Mouse (Mus musculus): ENCODE measurements around the gene Slc5a2.

Slc5a2 gene

DNA sequence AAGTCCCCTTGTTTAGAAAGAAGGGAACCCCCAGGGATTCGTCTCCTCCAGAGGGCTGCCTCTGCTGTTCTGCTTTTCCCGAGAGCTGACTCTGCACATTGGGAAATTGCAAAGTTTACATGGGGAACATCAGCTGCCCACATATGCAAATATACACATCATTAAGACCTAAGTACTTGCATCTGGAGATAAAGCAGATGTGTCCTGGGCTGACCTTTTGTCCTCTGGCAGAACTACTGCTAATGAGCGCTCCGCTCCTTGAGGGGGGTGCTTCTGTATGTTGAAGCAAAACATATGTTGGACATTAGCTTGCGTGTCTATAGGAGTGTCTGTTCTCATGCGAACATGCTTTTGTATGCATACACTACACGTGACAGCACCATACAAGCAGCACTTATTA is 55.8 kb downstream of the Slc5a2 start:
- no peak for ATAC-seq (ENCODE audit: insufficient number of reproducible peaks, low FRiP score, low TSS enrichment)
